30 mouse cellular contexts compared by ENCODE assay signal in genomic region chr3:132092983-132093382, GRCm38 (mm10). TPM values are rescaled to one million over a fixed set of nuclear protein-coding genes. Genes with fewer than 3 reads are reported as not detected.
DNase-seq lines count a peak whose midpoint lies in the region; ATAC-seq and TF ChIP-seq lines count a peak whose summit lies in the region.
"Had no signal": no experiment of that assay in that cellular context is flagged by ENCODE, and none has a peak within 500 bp of the region (broad histone marks: within the 10 kb centered on the region; RNA-seq: fewer than 3 reads in every experiment).

No protein-coding gene starts in this region.

- POLR2A ChIA-PET in Patski (lab: Charles Lee): no interaction called here

- CTCF ChIA-PET in Patski (lab: Charles Lee): interaction anchor here (0.7 to 2.6 kb wide), 5 partner anchors 9 to 69 kb away, joined by 3 to 9 read pairs (median 4); no protein-coding TSS in a partner anchor

- no peak for ATAC-seq in hindbrain, postnatal 0 days
- ATAC-seq in Patski: no peak
- ATAC-seq in megakaryocyte, adult 5-6 weeks (ENCODE audit: poor library complexity, severe bottlenecking): peak; percentile 47
- ATAC-seq: activated CD4-positive, CD25-positive, alpha-beta regulatory T cell, adult 4 months; forebrain, embryonic 15.5 days; hindbrain, embryonic 16.5 days; inflammation-experienced regulatory T-cells, adult 6 months; intestine, embryonic 16.5 days had no signal

- no peak overlapping the region for H3K4me3 ChIP-seq in hindbrain, postnatal 0 days (ENCODE audit: low read length)
- H3K4me3 ChIP-seq in hindbrain, embryonic 10.5 days: no peak overlapping the region
- H3K4me3 ChIP-seq in E14TG2a.4 (replicated peaks; ENCODE audit: low read length): no peak overlapping the region
- H3K4me3 ChIP-seq: embryonic facial prominence, embryonic 10.5 days; embryonic facial prominence, embryonic 13.5 days; erythroblast, embryonic 14.5 days; forebrain, embryonic 12.5 days; forebrain, embryonic 15.5 days; heart, adult 2 months; heart, embryonic 10.5 days; hindbrain, embryonic 13.5 days had no signal

- no peaks in the 10 kb centered on the region for H3K36me3 ChIP-seq in hindbrain, postnatal 0 days (ENCODE audit: insufficient read depth, low read length)
- no peaks in the 10 kb centered on the region for H3K36me3 ChIP-seq in hindbrain, embryonic 10.5 days
- no peaks in the 10 kb centered on the region for H3K36me3 ChIP-seq in E14TG2a.4 (ENCODE audit: insufficient read depth, low read length)
- H3K36me3 ChIP-seq: embryonic facial prominence, embryonic 10.5 days; embryonic facial prominence, embryonic 13.5 days; forebrain, embryonic 12.5 days; forebrain, embryonic 15.5 days; heart, embryonic 10.5 days; hindbrain, embryonic 13.5 days had no signal

- no peak overlapping the region for H3K4me2 ChIP-seq in hindbrain, postnatal 0 days (ENCODE audit: low read depth, low read length)
- H3K4me2 ChIP-seq: embryonic facial prominence, embryonic 13.5 days; forebrain, embryonic 12.5 days; forebrain, embryonic 15.5 days; hindbrain, embryonic 13.5 days had no signal

- in situ Hi-C loops in Patski (cut with MboI; ENCODE audit: low pct_unique_long_range_greater_than_20kb): no loop called here

- H3K27me3 ChIP-seq in hindbrain, postnatal 0 days (ENCODE audit: insufficient read depth, low read length): no peaks in the 10 kb centered on the region
- no peaks in the 10 kb centered on the region for H3K27me3 ChIP-seq in hindbrain, embryonic 10.5 days (ENCODE audit: insufficient read depth, poor library complexity, severe bottlenecking)
- no peaks in the 10 kb centered on the region for H3K27me3 ChIP-seq in E14TG2a.4 (ENCODE audit: insufficient read depth, low read length)
- H3K27me3 ChIP-seq in Patski: peaks cover 8% of the 10 kb centered on the region
- H3K27me3 ChIP-seq: embryonic facial prominence, embryonic 13.5 days; forebrain, embryonic 12.5 days; forebrain, embryonic 15.5 days had no signal

- H3K27ac ChIP-seq in hindbrain, postnatal 0 days: no peak overlapping the region
- H3K27ac ChIP-seq in hindbrain, embryonic 10.5 days: no peak overlapping the region
- H3K27ac ChIP-seq: embryonic facial prominence, embryonic 10.5 days; embryonic facial prominence, embryonic 13.5 days; forebrain, embryonic 12.5 days; forebrain, embryonic 15.5 days; heart, adult 2 months; heart, embryonic 10.5 days; hindbrain, embryonic 13.5 days had no signal

- H3K9ac ChIP-seq in hindbrain, postnatal 0 days (replicated peaks; ENCODE audit: low read length): no peak overlapping the region
- H3K9ac ChIP-seq: embryonic facial prominence, embryonic 13.5 days; forebrain, embryonic 12.5 days; forebrain, embryonic 15.5 days; hindbrain, embryonic 13.5 days had no signal

- 93% methylated on average over 3 of the region's 3 CpGs for WGBS in hindbrain, postnatal 0 days
- WGBS in hindbrain, embryonic 10.5 days: 90% methylated on average over 3 of the region's 3 CpGs

- DNase-seq in hindbrain, postnatal 0 days (ENCODE audit: low spot score): no peak
- DNase-seq in hindbrain, embryonic 10.5 days (ENCODE audit: low spot score): no peak
- no peak for DNase-seq in Patski (ENCODE audit: low read depth, low spot score)
- no peak for DNase-seq in gastrocnemius, postnatal 4 days (ENCODE audit: low spot score in 2 of 2)
- no peak for DNase-seq in left cerebral cortex, adult 18-20 months (ENCODE audit: low spot score in 2 of 2)
- no peak for DNase-seq in adrenal gland, postnatal 10 days
- DNase-seq: adrenal gland, adult 8-10 months; adrenal gland, postnatal 36 days; cerebellum, adult 11 months; cerebellum, adult 2 months; cerebellum, postnatal 10 days; cerebellum, postnatal 36 days; embryo, embryonic 11 days; gastrocnemius, postnatal 25 days; heart, adult 2 months had no signal

- no peaks in the 10 kb centered on the region for H3K9me3 ChIP-seq in hindbrain, postnatal 0 days (ENCODE audit: low read length)
- H3K9me3 ChIP-seq in hindbrain, embryonic 10.5 days: peaks cover 3% of the 10 kb centered on the region; the same call in 1 of the 2 replicates
- H3K9me3 ChIP-seq in E14TG2a.4 (ENCODE audit: low read length): no peaks in the 10 kb centered on the region
- H3K9me3 ChIP-seq: embryonic facial prominence, embryonic 10.5 days; embryonic facial prominence, embryonic 13.5 days; forebrain, embryonic 12.5 days; forebrain, embryonic 15.5 days; heart, embryonic 10.5 days; hindbrain, embryonic 13.5 days had no signal

- H3K4me1 ChIP-seq in hindbrain, postnatal 0 days (ENCODE audit: insufficient read depth, low read length): no peaks in the 10 kb centered on the region
- no peaks in the 10 kb centered on the region for H3K4me1 ChIP-seq in hindbrain, embryonic 10.5 days (replicated peaks)
- H3K4me1 ChIP-seq in E14TG2a.4 (replicated peaks; ENCODE audit: low read depth, low read length): no peaks in the 10 kb centered on the region
- H3K4me1 ChIP-seq: embryonic facial prominence, embryonic 10.5 days; forebrain, embryonic 12.5 days; forebrain, embryonic 15.5 days; heart, embryonic 10.5 days; hindbrain, embryonic 13.5 days had no signal

- TF ChIP-seq CTCF in hindbrain, postnatal 0 days (IDR thresholded peaks at IDR 0.05; ENCODE audit: low read depth): 0 out of 2 replicates have a peak, but pooled peaks have one; percentile 15
- TF ChIP-seq CTCF in E14TG2a.4 (conservative IDR thresholded peaks at IDR 0.05; ENCODE audit: low read length) (peak; percentile 51), Patski (IDR thresholded peaks at IDR 0.05) (peak; percentile 37)

RNA-seq across cellular contexts. Expression of gene Dkk2, which starts 7.9 kb away (rescaled TPM):
- 1.0 and 1.7 TPM in 2 replicates for total RNA-seq in hindbrain, postnatal 0 days (2014; rRNA removed)
- 1.2 TPM in 2 replicates for polyA plus RNA-seq in hindbrain, postnatal 0 days (2015; fragmentation: Nextera tagmentation; extraction: Ambion mirVana)
- polyA plus RNA-seq in hindbrain, embryonic 10.5 days (2016; fragmentation: Nextera tagmentation; extraction: Ambion mirVana): 6.8 and 9.8 TPM in 2 replicates
- 0.01 TPM for polyA plus RNA-seq in Patski (2021)
- not detected in 2 replicates for total RNA-seq in megakaryocyte, adult 5-6 weeks (2015)
- not detected in 2 replicates for total RNA-seq in megakaryocyte, adult 5-6 weeks (2017)
- 10 to 100 TPM; 19.7 to 22.5 TPM for total RNA-seq in gastrocnemius, postnatal 4 days (2021)
- total RNA-seq in left cerebral cortex, adult 18-20 months (2021): under 1 TPM; 0.40 to 0.77 TPM
- total RNA-seq in adrenal gland, postnatal 10 days (2021): 1 to 10 TPM; 6.3 to 8.1 TPM
- total RNA-seq: granulocyte monocyte progenitor cell, adult 5-6 weeks; hematopoietic stem cell, adult 5-6 weeks had no signal
- polyA plus RNA-seq: activated CD4-positive, CD25-positive, alpha-beta regulatory T cell, adult 4 months; erythroblast, embryonic 14.5 days had no signal
